Mouse (Mus musculus) E14TG2a.4 (cell line): Measurements from ENCODE around the gene Cmtm6.

ENCODE experiments used
- CTCF ChIP-seq: conservative IDR thresholded peaks from 2 replicates; pipeline ENCODE4 v1.5.1; 2014; ENCODE audit warnings: low read length
- NANOG ChIP-seq: IDR thresholded peaks from 2 replicates; pipeline ENCODE4 v1.6.1; 2014; ENCODE audit warnings: borderline replicate concordance, low read length, mixed read lengths
- POU5F1 ChIP-seq: IDR thresholded peaks from 2 replicates; pipeline ENCODE4 v1.6.1; 2014; ENCODE audit warnings: low read length, borderline replicate concordance

GRCm38 (mm10) chr9:114785432-114786125 lies 54.7 kb downstream of the Cmtm6 start:
- no peak for TF ChIP-seq CTCF
- TF ChIP-seq POU5F1, result no peak
- no peak for TF ChIP-seq NANOG
